Mouse (Mus musculus) stomach, postnatal 0 days (tissue): ENCODE measurements around the gene Bmpr2. TPM values are rescaled to one million over a fixed set of nuclear protein-coding genes. Genes with fewer than 3 reads are reported as not detected.

ENCODE experiments used
- ATAC-seq: fragments of 200-750 bp; cut with Nextera tagmentation; 2 replicates; pipeline ENCODE4 v1.8.0; 2017; ENCODE audit not compliant: low FRiP score, low TSS enrichment
- DNase-seq: peaks from one replicate; pipeline ENCODE4 v3.0.0-alpha.2; 2016; ENCODE audit warnings: low spot score
- H3K27ac ChIP-seq: fragments of 300-500 bp; sonication (generic); replicated peaks from 2 replicates; pipeline ENCODE4 v1.5.1; 2014; ENCODE audit warnings: mild to moderate bottlenecking, control low read depth
- H3K27me3 ChIP-seq: fragments of 300-500 bp; sonication (generic); 2 replicates; pipeline ENCODE4 v1.6.1; 2014; ENCODE audit warnings: low read length; ENCODE audit not compliant: control insufficient read depth, insufficient read depth
- H3K36me3 ChIP-seq: fragments of 300-500 bp; sonication (generic); 2 replicates; pipeline ENCODE4 v1.6.1; 2014; ENCODE audit warnings: low read length, mixed read lengths; ENCODE audit not compliant: control insufficient read depth, insufficient read depth
- H3K4me1 ChIP-seq: fragments of 300-500 bp; sonication (generic); replicated peaks from 2 replicates; pipeline ENCODE4 v1.6.1; 2014; ENCODE audit warnings: antibody characterized with exemption; ENCODE audit not compliant: control insufficient read depth, insufficient read depth
- H3K4me2 ChIP-seq: fragments of 300-500 bp; sonication (generic); replicated peaks from 2 replicates; pipeline ENCODE4 v1.6.1; 2014; ENCODE audit warnings: low read depth, mild to moderate bottlenecking, control low read depth, moderate library complexity
- H3K4me3 ChIP-seq: fragments of 300-500 bp; sonication (generic); 2 replicates; pipeline ENCODE4 v1.5.1; 2014; ENCODE audit warnings: low read depth, low read length, control low read depth
- H3K9ac ChIP-seq: fragments of 300-500 bp; sonication (generic); 2 replicates; pipeline ENCODE4 v1.6.1; 2014; ENCODE audit warnings: mild to moderate bottlenecking, low read length, control low read depth, mixed read lengths
- H3K9me3 ChIP-seq: fragments of 300-500 bp; sonication (generic); 2 replicates; pipeline ENCODE4 v1.6.1; 2016; ENCODE audit warnings: low read length; ENCODE audit not compliant: control insufficient read depth
- CTCF ChIP-seq: IDR thresholded peaks from 2 replicates; pipeline ENCODE4 v1.5.1; 2016; ENCODE audit warnings: antibody characterized with exemption, low read depth, mild to moderate bottlenecking, moderate library complexity
- EP300 ChIP-seq: optimal IDR thresholded peaks from 2 replicates; pipeline ENCODE3; 2016; ENCODE audit warnings: antibody characterized with exemption
- WGBS: fragments of 180-500 bp; shearing (Covaris S2); extraction: QIAGEN DNeasy Blood & Tissue Kit; methylation state at CpG from one replicate; pipeline ENCODE4 v1.1.7; 2014; 5-methylcytosine and 5-hydroxymethylcytosine counted together
- polyA plus RNA-seq: library from polyadenylated mRNA; unstranded; fragments of >200 nt; fragmentation: Nextera tagmentation; extraction: Ambion mirVana; gene quantifications from 2 replicates; pipeline ENCODE4 v1.2.1, GENCODE M21; 2015

Bmpr2 gene
- polyA plus RNA-seq, 1 experiment from 2014 or later: 5.2 TPM

- no peak for TF ChIP-seq CTCF
- TF ChIP-seq EP300: no peak
- Histone ChIP-seq H3K4me1 (no peaks in the 10 kb centered on the region), H3K27ac (no peak overlapping the region), H3K9me3 (no peaks in the 10 kb centered on the region), H3K4me3 (no peak overlapping the region), H3K27me3 (no peaks in the 10 kb centered on the region), H3K9ac (no peak overlapping the region), H3K36me3 (no peaks in the 10 kb centered on the region), H3K4me2 (no peak overlapping the region)
- ATAC-seq (no peak), DNase-seq (no peak)
- WGBS: 92% methylated on average over 6 of the region's 6 CpGs
Observed at GRCm38 (mm10) chr1:59904630-59905295, 141.6 kb downstream of the Bmpr2 start.

- Histone ChIP-seq H3K4me3 (no peak overlapping the region), H3K9ac (no peak overlapping the region), H3K4me2 (no peak overlapping the region), H3K27ac (no peak overlapping the region), H3K36me3 (no peaks in the 10 kb centered on the region), H3K9me3 (no peaks in the 10 kb centered on the region), H3K4me1 (no peaks in the 10 kb centered on the region), H3K27me3 (no peaks in the 10 kb centered on the region)
- TF ChIP-seq EP300 (no peak), CTCF (no peak)
- ATAC-seq (no peak), DNase-seq (no peak)
- WGBS: 49% methylated on average over 2 of the region's 2 CpGs
Observed at GRCm38 (mm10) chr1:59905916-59906315, 142.7 kb downstream of the Bmpr2 start.

DNA sequence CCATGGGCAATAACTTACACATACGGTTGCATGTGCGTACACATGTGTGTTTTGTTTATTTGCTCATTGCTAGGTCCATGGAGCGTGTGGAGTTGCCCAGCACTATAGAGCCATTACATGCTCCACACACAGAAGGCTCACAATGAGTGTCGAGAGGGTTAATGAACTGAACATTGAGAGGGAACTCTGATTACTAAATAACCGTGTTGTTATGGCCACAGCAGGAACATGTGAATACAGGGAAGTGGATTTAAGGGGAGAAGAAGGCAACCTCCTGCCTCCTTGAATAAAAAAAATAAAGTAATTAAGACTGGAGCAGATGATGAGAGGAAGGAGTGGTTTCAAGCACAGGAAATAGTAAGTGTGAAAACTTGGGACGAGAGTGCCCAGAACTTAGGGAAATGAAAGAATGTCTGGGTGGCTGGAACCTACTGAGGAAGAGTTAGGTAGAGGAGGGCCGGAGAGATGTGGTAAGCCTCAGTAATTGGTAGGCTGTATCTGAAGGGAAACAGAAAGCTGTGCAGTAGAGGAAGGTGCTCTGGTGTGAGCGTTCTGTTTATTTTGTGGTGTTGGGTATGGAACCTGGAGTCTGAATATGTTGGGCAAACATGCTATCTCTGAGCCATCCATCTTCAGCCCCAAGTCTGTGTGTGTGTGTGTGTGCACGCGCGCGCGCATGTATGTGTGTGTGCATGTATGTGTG, 143.8 kb downstream of the Bmpr2 start:
- no peak for ATAC-seq
- H3K27ac ChIP-seq: no peak overlapping the region
- H3K36me3 ChIP-seq: no peaks in the 10 kb centered on the region
- DNase-seq: no peak
- H3K4me2 ChIP-seq: no peak overlapping the region
- H3K4me1 ChIP-seq: no peaks in the 10 kb centered on the region
- H3K27me3 ChIP-seq: no peaks in the 10 kb centered on the region
- H3K9ac ChIP-seq: no peak overlapping the region
- H3K9me3 ChIP-seq: no peaks in the 10 kb centered on the region
- TF ChIP-seq CTCF: no peak
- TF ChIP-seq EP300: no peak
- 84% methylated on average over 13 of the region's 13 CpGs for WGBS
- H3K4me3 ChIP-seq: no peak overlapping the region

DNA sequence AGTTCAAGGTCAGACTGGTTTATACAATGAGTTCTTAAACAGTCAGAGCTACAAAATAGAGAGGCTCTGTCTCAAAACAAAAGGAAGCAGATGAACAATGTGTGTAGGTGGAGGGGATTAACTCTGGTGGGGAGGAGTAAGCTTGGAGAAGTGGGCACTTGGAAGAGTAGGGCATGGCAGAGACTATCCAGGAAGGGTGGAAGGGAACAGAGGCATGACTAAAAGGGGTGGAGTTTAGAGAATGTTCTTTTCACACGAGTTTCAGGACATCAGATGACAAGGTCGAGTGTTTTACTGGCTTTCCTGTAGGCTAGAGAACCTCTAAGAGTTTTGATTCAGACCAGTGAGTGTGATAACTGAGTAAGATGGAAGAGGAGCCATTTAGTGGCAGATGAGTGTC, 144.5 kb downstream of the Bmpr2 start:
- H3K36me3 ChIP-seq: no peaks in the 10 kb centered on the region
- H3K4me2 ChIP-seq: no peak overlapping the region
- WGBS: 15% methylated on average over 2 of the region's 2 CpGs
- H3K4me1 ChIP-seq: no peaks in the 10 kb centered on the region
- H3K9me3 ChIP-seq: no peaks in the 10 kb centered on the region
- ATAC-seq (no peak), DNase-seq (no peak)
- H3K27ac ChIP-seq: no peak overlapping the region
- H3K27me3 ChIP-seq: no peaks in the 10 kb centered on the region
- no peak overlapping the region for H3K4me3 ChIP-seq
- H3K9ac ChIP-seq: no peak overlapping the region
- no peak for TF ChIP-seq EP300
- TF ChIP-seq CTCF: no peak

- Histone ChIP-seq H3K4me3 (no peak overlapping the region), H3K4me2 (no peak overlapping the region), H3K4me1 (0 out of 2 replicates have a peak, but pooled peaks cover 3% of the 10 kb centered on the region), H3K27ac (no peak overlapping the region), H3K9ac (no peak overlapping the region), H3K27me3 (no peaks in the 10 kb centered on the region), H3K9me3 (no peaks in the 10 kb centered on the region), H3K36me3 (no peaks in the 10 kb centered on the region)
- ATAC-seq: no peak
- no peak for DNase-seq
- 91% methylated on average over 1 of the region's 1 CpGs for WGBS
- TF ChIP-seq CTCF: no peak
- no peak for TF ChIP-seq EP300
Observed at GRCm38 (mm10) chr1:59910941-59911340, 147.7 kb downstream of the Bmpr2 start.
